Mouse (Mus musculus) 3T3-L1 (cell line): ENCODE measurements around the gene Slc4a8.
A peak's percentile ranks its signal among the peaks of the same experiment; 100 is the strongest.

ENCODE experiments used
- DNase-seq: peaks from one replicate; pipeline ENCODE4 v3.0.0-alpha.2; 2015; ENCODE audit warnings: low read depth, low spot score

Slc4a8 gene

GRCm38 (mm10) chr15:100761419-100762185, at the start of gene Slc4a8:
Gene Slc4a8 (plus strand): TSS chr15:100761747.
- peak; percentile 74 for DNase-seq

DNA sequence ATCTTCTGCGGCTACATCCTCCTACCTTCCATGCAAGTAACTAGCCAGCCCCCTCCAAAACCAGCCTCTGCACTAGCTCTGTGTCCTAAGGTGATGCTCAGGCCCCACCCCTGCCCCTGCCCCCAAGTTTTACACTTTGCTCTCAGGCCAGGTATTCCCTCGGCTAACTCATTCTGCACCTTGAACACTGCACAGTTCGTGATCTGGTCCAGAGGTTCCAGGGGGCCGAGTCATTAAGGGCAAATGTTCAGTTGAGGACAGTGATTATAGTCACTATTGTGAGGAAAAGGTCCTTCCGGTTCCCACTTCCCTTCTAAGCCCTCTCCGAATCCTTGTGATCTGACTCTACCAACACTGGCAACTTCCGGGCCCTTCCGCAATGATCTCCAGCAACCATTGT, 47.1 kb upstream of the Slc4a8 start:
- no peak for DNase-seq

- DNase-seq, result no peak
Measured at GRCm38 (mm10) chr15:100715399-100715993, 46.1 kb upstream of the Slc4a8 start.

DNA sequence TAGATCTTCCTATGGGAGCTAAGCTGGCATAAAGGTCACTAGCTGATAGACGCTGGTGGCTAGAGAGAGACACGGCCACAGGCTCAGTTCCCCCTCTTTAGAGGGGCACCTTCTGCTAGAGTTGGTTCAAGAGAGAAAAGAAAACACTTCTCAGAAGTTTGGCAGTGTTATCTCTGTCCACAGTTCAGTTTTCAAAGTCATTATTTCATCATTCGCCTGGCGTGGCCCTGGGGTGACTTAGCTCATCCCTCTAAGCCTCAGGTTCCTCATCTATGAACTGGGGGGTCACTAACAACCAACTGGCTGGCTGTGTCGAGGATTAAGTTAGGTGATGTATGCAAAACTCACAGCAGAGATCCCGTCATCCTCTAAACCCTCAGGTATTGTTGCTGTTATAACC, 43.6 kb upstream of the Slc4a8 start:
- no peak for DNase-seq

GRCm38 (mm10) chr15:100718572-100718971, 43.0 kb upstream of the Slc4a8 start:
- no peak for DNase-seq

DNA sequence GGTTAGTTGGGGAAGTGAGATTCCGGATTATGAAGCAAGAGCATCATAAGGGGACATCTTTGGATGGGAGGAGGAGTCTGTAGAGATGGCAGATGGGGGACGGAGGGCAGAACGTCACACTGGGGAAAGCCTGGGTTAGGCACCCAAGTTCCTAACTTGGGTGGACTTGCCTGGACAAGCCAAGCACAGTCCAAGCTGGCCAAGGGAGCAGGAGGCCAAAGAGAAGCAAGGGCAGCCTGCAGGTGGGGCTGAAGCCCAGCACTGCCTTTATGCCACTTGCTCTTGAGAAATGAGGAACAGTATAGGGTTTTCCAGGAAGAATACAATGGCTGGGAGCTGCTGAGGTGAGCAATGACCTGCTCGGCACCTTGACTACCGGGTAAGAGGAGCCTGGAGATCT, 42.3 kb upstream of the Slc4a8 start:
- DNase-seq, result no peak

GRCm38 (mm10) chr15:100720066-100720465, 41.5 kb upstream of the Slc4a8 start:
- DNase-seq, result no peak

DNA sequence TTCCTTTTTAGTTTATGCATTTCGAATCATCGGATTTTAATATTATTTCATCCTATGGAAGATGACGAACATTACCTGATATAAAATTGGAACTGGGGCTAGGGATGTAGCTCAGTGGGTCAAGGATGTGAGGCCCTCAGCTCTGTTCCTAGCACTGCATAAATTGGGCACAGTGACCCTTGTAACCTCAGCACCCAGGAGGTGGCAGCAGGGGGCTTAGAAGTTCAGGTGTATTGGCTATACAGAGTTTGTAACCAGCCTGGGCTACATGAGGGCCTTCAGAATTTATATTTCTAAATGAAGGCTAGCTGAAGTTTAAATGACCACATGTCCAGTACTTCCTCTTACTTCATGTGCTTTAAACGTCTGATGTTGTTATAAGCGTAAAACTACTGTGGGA, 40.1 kb upstream of the Slc4a8 start:
- no peak for DNase-seq

GRCm38 (mm10) chr15:100722026-100722425, 39.5 kb upstream of the Slc4a8 start:
- no peak for DNase-seq

- DNase-seq, result no peak
Measured at GRCm38 (mm10) chr15:100722564-100722963, 39.0 kb upstream of the Slc4a8 start.

DNA sequence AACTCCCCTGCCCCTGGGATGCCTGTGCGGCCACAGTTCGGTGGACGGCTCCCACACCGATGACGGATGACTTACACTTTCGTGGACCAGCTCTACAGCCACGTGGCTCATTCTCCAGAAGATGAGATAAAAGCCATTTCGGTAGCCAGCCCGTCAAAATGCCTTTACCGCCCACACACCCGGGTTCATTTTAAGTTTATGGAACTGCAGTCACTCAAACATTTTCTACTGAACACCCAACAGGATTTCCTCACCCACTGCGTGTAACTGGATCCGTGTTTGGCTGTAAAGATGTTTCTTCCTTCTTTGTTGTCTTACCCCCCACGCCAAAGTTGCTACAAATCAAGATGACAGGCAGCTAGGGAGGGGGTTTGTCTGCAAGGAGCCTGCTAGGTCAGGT, 38.0 kb upstream of the Slc4a8 start:
- peak; percentile 58 for DNase-seq

- no peak for DNase-seq
Measured at GRCm38 (mm10) chr15:100726721-100727120, 34.8 kb upstream of the Slc4a8 start.

DNA sequence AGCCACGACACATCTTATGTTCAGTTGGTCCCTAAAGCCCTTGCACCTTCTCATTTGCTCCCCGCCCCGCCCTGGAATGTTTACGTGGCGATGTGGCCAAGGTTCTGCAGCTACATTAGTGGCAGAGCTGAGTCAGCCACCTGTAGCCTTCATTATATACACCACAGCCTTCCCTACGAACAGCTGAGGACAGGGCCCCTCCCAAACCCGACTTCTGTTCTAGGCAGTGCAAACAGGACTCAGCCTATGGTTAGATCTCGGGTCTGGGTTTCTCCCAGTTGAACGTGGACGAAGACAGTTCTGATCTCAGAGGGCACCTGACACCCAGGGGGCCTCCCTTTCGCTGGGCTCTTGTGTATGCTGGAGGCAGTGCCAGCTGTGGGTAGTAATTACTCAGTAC, 33.7 kb upstream of the Slc4a8 start:
- no peak for DNase-seq

- no peak for DNase-seq
Measured at GRCm38 (mm10) chr15:100728586-100728985, 33.0 kb upstream of the Slc4a8 start.

GRCm38 (mm10) chr15:100729281-100729985, 32.1 kb upstream of the Slc4a8 start, which contains the start of gene Galnt6:
Gene Galnt6 (minus strand): TSS chr15:100729376.
- DNase-seq, result no peak

DNA sequence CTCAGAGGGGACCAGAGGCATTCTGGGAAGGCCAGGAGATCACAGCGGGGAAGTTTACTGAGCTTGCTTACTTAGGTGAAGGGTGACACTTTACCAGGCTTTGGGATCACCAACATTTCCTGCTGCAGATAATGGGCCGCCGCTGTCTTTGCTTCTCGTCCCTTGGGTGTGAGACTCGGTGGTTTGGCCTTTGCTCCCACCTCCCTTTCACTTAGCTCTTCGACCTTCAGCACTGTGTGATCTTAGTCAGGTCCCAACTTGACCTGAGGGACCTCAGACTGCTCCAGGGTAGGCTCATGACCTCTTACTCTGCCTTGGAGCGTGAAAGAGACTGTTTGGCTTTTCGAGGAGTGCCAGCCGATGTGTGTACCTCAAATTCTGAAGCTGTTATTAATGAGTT, 30.5 kb upstream of the Slc4a8 start:
- DNase-seq, result no peak

DNA sequence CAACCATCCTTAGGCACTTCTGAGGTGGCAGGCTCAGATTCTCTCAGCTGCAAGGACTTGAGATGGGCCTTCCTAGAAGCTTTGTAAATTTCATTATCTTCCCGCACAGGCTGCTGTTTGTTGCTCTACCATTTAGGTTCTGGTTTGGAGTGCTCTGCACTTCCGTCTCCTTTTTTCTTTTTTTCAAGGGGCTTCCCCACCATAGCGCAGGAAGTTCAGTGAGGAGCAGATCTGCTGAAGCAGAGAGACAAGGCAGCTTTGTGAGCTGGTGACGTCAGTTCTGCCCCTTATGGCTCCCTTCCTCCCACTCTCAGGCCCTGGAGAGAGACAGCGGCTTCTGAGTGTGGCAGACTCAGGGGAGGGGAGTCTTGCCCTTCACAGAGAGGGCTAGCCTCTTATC, 29.0 kb upstream of the Slc4a8 start:
- no peak for DNase-seq

DNA sequence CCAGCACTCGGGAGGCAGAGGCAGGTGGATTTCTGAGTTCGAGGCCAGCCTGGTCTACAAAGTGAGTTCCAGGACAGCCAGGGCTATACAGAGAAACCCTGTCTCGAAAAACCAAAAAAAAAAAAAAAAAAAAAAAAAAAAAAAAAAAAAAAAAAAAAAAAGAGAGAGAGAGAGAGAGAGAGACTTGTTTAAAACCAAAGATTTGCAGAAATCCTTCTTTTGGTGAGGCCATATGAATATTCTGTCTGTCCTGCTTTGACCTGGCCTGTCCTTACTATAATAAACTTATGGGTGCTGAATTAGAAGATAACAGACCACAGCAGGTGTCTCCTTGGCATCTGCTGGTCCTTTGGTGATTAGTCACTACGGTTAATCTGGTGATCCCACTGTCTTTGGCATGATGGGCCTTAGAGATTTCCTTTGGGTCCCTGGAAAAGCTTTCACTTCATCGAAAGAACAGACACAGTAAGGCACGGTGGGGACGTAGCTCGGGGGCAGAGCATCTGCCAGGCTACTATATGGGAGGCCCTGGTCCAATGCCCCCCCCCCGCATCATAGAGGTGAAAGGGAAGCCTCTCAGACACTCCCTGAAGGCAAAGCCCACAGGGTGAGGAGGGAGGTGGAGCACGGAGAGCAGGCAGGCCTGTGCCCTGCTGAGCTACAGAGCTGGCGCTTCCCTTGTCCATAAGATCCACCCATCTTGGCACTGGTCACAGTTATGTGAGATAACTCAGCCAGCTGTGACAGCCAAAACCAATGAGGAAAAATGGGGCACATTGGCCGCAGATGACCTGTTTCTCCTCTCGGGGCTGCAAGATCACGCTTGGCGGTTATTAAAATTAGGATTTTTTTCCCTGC, 26.2 kb upstream of the Slc4a8 start:
- DNase-seq, result no peak

DNA sequence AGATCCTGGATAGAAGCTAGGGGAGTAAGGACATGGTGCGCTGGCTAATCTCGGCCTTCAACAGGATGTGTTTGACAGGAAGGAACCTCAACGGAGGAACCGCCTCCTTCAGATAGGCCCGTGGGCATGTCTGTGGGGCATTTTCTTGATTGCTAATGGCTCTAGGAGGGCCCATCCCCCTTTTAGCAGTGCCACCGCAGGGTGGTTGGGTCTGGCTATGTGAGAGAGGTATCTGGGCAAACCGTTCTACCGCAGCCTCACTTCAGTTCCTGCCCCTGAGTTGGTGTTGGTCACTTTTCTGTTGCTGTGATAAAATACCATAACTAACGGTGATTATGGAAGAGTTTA, 25.6 kb upstream of the Slc4a8 start:
- DNase-seq, result no peak

DNA sequence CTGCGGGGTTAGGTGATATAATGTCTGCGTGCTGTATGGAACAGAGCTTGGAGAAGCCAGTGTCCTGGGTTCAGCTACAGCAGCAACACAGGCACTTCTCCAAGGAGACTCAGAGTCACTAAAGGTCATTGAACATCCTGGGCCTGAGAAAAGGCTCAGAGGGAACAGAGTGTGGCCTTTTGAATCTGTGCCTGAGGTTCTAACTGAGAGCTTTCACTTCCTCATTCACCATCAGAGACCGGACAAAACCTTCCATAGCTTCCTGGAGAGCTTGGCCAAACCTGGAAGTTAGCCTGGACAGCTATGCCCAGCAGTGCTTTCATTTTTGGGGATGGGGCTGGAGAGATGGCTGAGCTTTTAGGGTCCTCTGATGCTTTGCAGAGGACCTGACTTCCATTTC, 23.9 kb upstream of the Slc4a8 start:
- DNase-seq, result no peak

- no peak for DNase-seq
Measured at GRCm38 (mm10) chr15:100738351-100738781, 23.2 kb upstream of the Slc4a8 start.

GRCm38 (mm10) chr15:100739442-100739841, 22.1 kb upstream of the Slc4a8 start:
- no peak for DNase-seq
